Mouse (Mus musculus): ENCODE results near the gene Zdhhc16. TPM values are rescaled to one million over a fixed set of nuclear protein-coding genes. Genes with fewer than 3 reads are reported as not detected.
A peak's percentile ranks its signal among the peaks of the same experiment; 100 is the strongest.

Zdhhc16 gene
- total RNA-seq, 2 experiments from 2014 or later, result 45.4 to 48.5 TPM

- no peak for DNase-seq (ENCODE audit: low spot score in 2 of 2)
- intact Hi-C loops (cut with DNase I), result loop anchor here (2.0 to 5.0 kb wide), 3 partner anchors 36 to 47 kb away; no protein-coding TSS in a partner anchor
Measured at GRCm38 (mm10) chr19:41981595-41981927, 48.3 kb downstream of the Zdhhc16 start, which contains the start of gene Ubtd1. TSS of gene Ubtd1 (plus strand) at chr19:41981763.

DNA sequence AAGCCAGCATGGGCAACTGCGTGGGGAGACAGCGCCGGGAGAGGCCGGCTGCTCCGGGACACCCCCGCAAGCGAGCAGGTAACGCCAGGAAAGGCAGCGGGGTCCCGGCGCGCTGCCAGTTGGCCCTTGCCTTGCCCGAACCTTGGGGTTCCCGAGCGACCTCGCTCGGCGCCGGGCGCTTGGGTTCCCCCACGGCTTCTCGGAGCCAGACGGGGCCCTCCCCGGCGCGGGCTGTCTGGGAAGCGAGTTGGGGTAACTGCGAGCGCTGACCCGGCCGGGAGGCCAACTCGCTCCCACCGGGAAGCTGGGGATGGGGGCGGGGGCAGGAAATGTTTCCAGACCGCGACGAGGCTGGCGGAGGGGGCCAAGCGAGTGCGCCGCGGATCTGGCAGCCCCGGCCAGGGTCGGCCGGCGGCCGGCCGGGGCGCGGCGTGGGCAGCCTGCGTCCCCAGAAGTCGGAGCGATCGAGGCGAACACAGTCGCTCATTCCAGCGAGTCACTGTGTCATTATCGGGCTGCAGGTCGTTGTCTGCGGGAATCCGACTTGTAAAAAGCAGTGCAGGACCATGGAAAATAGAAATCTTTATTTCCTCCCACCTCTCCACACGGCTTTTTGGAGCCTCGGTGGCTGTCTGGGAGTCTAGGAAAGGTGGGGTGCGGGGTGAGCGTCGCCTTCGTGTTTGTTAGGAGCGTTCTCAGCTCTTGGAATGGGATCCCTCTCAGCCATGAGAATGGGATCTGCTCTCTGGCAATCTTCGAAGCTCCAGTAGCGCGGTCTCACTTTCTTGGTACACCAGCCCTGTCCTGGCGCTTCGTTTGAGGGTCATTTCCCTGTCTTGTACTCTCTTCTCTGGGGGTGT is 48.9 kb downstream of the Zdhhc16 start:
- intact Hi-C loops (cut with DNase I), result loop anchor here (2.0 to 5.0 kb wide), 3 partner anchors 35 to 47 kb away; no protein-coding TSS in a partner anchor
- DNase-seq (ENCODE audit: low spot score in 2 of 2), result peak in 1 of 2 experiments; percentile 33

- intact Hi-C loops (cut with DNase I), result loop anchor here (5.0 kb wide), 1 partner anchor 35 kb away; no protein-coding TSS in a partner anchor
- DNase-seq (ENCODE audit: low spot score in 2 of 2), result no peak
Measured at GRCm38 (mm10) chr19:41982791-41983150, 49.5 kb downstream of the Zdhhc16 start.

GRCm38 (mm10) chr19:41985994-41986393 is 52.7 kb downstream of the Zdhhc16 start:
- DNase-seq (ENCODE audit: low spot score in 2 of 2), result no peak
- intact Hi-C loops (cut with DNase I), result loop anchor here (2.0 kb wide), 1 partner anchor 39 kb away; no protein-coding TSS in a partner anchor

DNA sequence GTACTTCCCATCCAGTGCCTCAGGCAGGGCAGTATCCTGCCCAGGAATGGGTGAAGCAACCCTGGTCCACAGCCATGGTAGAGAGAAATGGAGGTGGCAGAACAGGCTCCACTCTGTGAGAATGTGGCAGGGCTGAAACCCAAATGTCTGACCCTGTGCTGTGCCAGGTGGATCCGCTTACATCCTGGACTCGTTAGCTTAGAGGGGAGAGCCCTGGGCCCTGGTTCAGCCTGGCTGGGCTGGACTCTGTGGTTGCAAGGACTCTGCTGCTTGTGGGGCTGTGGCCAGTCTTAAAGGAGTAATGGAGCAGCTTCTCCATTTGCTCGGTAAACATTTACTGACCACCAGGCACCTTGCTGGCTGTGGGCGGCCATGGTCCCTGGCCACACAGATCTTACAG is 53.9 kb downstream of the Zdhhc16 start:
- no peak for DNase-seq (ENCODE audit: low spot score in 2 of 2)
- intact Hi-C loops (cut with DNase I), result loop anchor here (2.0 kb wide), 1 partner anchor 38 kb away; no protein-coding TSS in a partner anchor

DNA sequence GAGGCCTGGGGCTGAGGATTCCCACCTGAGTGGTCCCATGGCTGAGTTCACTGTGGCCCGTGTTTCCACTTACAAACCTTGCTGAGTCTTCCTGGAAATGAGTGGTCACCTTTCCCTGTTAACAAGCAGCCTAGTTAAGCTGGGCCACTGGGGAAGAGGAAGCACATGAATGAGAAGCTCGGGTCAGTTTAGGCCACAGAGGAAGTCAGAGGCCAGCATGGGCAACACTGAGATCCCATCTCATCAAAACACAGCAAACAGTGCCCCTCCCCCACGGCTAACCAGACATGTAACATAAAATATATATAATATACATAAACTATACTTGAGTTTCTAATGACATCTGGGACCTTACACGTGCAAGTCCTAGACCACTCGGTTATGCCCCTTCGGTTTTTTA is 56.5 kb downstream of the Zdhhc16 start:
- intact Hi-C loops (cut with DNase I), result no loop called here
- no peak for DNase-seq (ENCODE audit: low spot score in 2 of 2)

- no peak for DNase-seq (ENCODE audit: low spot score in 2 of 2)
- intact Hi-C loops (cut with DNase I), result no loop called here
Measured at GRCm38 (mm10) chr19:41991926-41992477, 58.7 kb downstream of the Zdhhc16 start.

GRCm38 (mm10) chr19:41992971-41993370 is 59.7 kb downstream of the Zdhhc16 start:
- intact Hi-C loops (cut with DNase I), result no loop called here

GRCm38 (mm10) chr19:41993484-41993883 is 60.2 kb downstream of the Zdhhc16 start:
- intact Hi-C loops (cut with DNase I), result no loop called here
- DNase-seq (ENCODE audit: low spot score in 2 of 2), result peak; percentile 62 to 72

More at GRCm38 (mm10) chr19:41992971-41993370, 59.7 kb downstream of the Zdhhc16 start:
- no peak for DNase-seq (ENCODE audit: low spot score in 2 of 2)

Other genes starting within 250 kb of the Zdhhc16 start
- gene Slit1, start 189.8 kb upstream of the Zdhhc16 start, total RNA-seq (2021), result 10 to 100 TPM; 47.8 to 59.1 TPM
- 1 to 10 TPM; 2.7 to 3.4 TPM for gene Arhgap19, start 131.4 kb upstream of the Zdhhc16 start, total RNA-seq (2021)
- gene Frat1, start 103.5 kb upstream of the Zdhhc16 start, total RNA-seq (2021), result 10 to 100 TPM; 15.5 to 17.6 TPM
- 10 to 100 TPM in 1 of 2 experiments, 1 to 10 TPM in 1; 7.6 to 10.2 TPM for gene Frat2, start 85.3 kb upstream of the Zdhhc16 start, total RNA-seq (2021)
- 10 to 100 TPM; 32.2 to 34.1 TPM for gene Rrp12, start 37.3 kb upstream of the Zdhhc16 start, total RNA-seq (2021)
- gene Pgam1, start 21.6 kb upstream of the Zdhhc16 start, total RNA-seq (2021), result 100 to 1,000 TPM; 530 to 626 TPM
- 10 to 100 TPM; 21.0 to 27.3 TPM for gene Exosc1, start 57 bp upstream of the Zdhhc16 start, total RNA-seq (2021)
- gene Mms19, start 47.7 kb downstream of the Zdhhc16 start, total RNA-seq (2021), result 10 to 100 TPM; 25.2 to 36.7 TPM
- 10 to 100 TPM; 12.2 to 15.1 TPM for gene Ubtd1, start 48.3 kb downstream of the Zdhhc16 start, total RNA-seq (2021)
- gene Ankrd2, start 102.5 kb downstream of the Zdhhc16 start, total RNA-seq (2021), result not detected
- 1 to 10 TPM; 3.4 to 4.2 TPM for gene Hoga1, start 112.1 kb downstream of the Zdhhc16 start, total RNA-seq (2021)
- gene 4933411K16Rik, start 118.8 kb downstream of the Zdhhc16 start, total RNA-seq (2021), result under 1 TPM; 0.62 to 0.86 TPM
- 10 to 100 TPM; 67.8 to 75.3 TPM for gene Morn4, start 152.9 kb downstream of the Zdhhc16 start, total RNA-seq (2021)
- gene Pi4k2a, start 157.0 kb downstream of the Zdhhc16 start, total RNA-seq (2021), result 10 to 100 TPM; 63.6 to 72.2 TPM
- gene Avpi1, start 195.6 kb downstream of the Zdhhc16 start, total RNA-seq (2021), result 10 to 100 TPM; 29.3 to 40.2 TPM
- 1 to 10 TPM; 9.5 to 9.8 TPM for gene Marveld1, start 213.9 kb downstream of the Zdhhc16 start, total RNA-seq (2021)
- 10 to 100 TPM; 78.8 to 94.5 TPM for gene Zfyve27, start 230.5 kb downstream of the Zdhhc16 start, total RNA-seq (2021)

All from left cerebral cortex, postnatal 36 days (tissue).